Mouse (Mus musculus) liver, embryonic 14.5 days (tissue): ENCODE data around the gene 4930426L09Rik.

ENCODE experiments used
- CTCF ChIP-seq: IDR thresholded peaks from 2 replicates; pipeline ENCODE4 v1.5.1; 2016; ENCODE audit warnings: antibody characterized with exemption, low read depth, control low read depth
- EP300 ChIP-seq: IDR thresholded peaks from 2 replicates; pipeline ENCODE4 v1.6.1; 2016; ENCODE audit warnings: antibody characterized with exemption, low read depth

GRCm38 (mm10) chr2:18955671-18956070 is 42.5 kb upstream of the 4930426L09Rik start:
- TF ChIP-seq CTCF (no peak), EP300 (no peak)
